Mouse (Mus musculus) lung, postnatal 14 days (tissue): Measurements from ENCODE around the gene Zfp605.
"Not testable (repeated sequence)": the region's sequence is repeated elsewhere in the genome, so short reads cannot be mapped to it uniquely, and the experiment has no call there.

ENCODE experiments used
- DNase-seq: peaks from one replicate; pipeline ENCODE4 v3.0.0; 2021

The Zfp605 gene

GRCm38 (mm10) chr5:110109991-110110441 lies at the start of gene Zfp605:
TSS of gene Zfp605 (plus strand) at chr5:110110092.
- DNase-seq = peak; percentile 90

- not testable (repeated sequence) for DNase-seq
Measured at GRCm38 (mm10) chr5:110072413-110072812, 37.5 kb upstream of the Zfp605 start, which contains the start of gene Gm17655. TSS of gene Gm17655 (minus strand) at chr5:110072513.

DNA sequence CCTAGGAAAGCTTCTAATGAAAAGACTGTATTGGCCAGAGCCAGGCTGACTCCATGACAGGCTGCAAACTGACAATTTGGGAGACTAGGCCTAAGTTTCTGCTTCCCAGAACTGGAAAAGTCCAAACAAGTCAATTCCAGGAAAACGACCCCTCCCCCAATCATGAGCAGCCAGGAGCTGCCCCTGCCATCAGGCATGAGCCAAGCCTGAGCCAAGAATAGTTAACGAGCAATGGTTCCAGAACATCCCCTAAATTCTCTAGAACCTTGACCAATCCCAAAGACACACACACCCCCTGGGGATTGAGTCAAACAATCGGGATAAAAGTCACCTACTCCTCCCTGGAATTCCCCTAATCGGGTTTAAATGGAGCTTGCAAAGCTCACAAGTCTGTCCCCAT lies 26.9 kb upstream of the Zfp605 start:
- DNase-seq = no peak

DNA sequence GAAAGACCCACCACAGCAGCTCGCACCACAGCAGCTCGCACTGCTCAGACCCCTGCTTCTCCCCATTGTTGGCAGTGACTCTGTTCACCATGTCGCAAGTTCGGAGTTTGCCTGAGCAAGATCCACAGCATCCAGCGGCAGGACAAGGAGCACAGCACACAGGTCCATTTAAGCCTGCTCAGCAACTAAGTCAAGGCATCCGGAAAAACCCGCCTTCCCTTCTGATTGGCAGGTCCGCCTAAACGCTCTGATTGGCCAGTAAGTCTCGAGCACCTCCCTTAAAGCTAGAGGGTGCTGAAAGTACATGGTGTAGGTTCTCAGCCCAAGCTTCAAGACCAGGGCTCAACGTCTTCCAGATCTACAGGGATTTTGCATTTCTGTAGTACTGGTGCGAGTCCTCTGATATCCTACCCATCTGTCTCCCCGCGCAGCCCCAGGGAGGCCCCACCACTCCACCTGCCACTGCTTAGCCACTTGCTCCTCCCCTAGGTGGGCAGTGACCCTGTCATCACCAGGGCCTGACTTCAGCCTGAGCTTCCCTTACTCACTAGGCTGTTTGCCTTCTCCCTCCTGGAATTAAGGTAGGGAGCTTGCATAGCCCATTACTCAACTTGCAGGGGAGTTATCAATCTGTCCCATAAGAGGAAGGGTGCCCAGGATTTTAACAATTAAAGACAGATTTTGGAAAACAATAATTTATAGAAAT lies 23.6 kb upstream of the Zfp605 start:
- no peak for DNase-seq

- no peak for DNase-seq
Measured at GRCm38 (mm10) chr5:110091546-110091945, 18.3 kb upstream of the Zfp605 start.

- peak; percentile 85 for DNase-seq
Measured at GRCm38 (mm10) chr5:110094030-110094846, 15.7 kb upstream of the Zfp605 start, which contains the start of gene Gm35315. TSS of gene Gm35315 (minus strand) at chr5:110094420.

GRCm38 (mm10) chr5:110094847-110095213 lies 15.1 kb upstream of the Zfp605 start:
- DNase-seq = no peak

DNA sequence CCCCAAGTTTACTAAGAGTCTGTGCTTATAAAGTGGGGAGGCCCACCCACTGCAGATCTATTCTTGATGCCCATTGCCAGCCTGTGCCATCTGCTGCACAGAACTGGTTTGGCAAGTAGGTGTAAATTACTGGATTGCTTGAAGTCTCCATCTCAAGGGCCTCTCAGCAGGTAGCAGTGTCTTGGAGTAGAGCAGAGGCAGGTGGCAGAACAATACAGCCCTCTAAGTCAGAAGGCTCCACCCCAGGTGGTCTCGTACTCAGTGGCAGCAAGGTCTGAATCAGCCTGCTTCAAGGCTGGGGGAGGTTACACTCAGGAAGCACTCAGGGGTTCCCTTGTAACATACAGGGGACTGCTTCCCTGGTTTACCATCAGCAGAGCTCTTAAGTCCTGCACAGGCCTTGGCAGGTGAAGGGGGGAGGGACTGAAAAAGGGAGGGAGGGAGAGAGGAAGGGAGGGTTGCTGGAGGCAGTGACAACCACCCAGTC lies 10.9 kb upstream of the Zfp605 start:
- DNase-seq = no peak

GRCm38 (mm10) chr5:110099656-110100580 lies 10.0 kb upstream of the Zfp605 start, which contains the start of gene Plcxd1:
TSS of gene Plcxd1 (plus strand) at chr5:110099969.
- no peak for DNase-seq

GRCm38 (mm10) chr5:110100921-110101631 lies 8.8 kb upstream of the Zfp605 start:
- no peak for DNase-seq

DNA sequence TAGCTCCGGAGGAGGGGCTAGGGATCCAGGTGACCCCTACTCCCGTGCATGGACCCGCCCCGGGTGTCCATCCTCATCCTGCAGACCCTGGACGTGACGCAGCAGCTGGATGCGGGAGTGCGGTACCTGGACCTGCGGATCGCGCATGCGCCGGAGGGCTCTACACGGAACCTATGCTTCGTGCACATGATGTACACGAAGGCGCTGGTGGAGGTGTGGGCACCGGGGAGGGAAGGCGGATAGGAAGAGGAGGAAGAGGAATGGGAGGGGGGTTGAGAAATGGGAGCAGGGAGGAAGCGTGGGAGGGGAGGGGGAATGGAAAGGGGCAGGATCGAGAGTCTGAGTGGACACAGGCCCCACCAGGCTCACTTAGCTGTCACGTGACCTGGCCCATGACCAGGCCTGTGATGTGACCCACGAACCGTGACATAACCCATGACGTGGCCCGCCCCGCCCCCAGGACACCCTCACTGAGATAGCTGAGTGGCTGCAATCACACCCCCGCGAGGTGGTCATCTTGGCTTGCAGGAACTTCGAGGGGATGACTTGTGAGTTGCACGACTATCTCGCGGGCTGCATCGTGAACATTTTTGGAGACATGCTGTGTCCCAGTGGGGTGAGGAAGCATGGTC lies 8.1 kb upstream of the Zfp605 start:
- no peak for DNase-seq

GRCm38 (mm10) chr5:110102429-110102828 lies 7.5 kb upstream of the Zfp605 start:
- no peak for DNase-seq

GRCm38 (mm10) chr5:110102853-110103625 lies 6.9 kb upstream of the Zfp605 start:
- DNase-seq = no peak

DNA sequence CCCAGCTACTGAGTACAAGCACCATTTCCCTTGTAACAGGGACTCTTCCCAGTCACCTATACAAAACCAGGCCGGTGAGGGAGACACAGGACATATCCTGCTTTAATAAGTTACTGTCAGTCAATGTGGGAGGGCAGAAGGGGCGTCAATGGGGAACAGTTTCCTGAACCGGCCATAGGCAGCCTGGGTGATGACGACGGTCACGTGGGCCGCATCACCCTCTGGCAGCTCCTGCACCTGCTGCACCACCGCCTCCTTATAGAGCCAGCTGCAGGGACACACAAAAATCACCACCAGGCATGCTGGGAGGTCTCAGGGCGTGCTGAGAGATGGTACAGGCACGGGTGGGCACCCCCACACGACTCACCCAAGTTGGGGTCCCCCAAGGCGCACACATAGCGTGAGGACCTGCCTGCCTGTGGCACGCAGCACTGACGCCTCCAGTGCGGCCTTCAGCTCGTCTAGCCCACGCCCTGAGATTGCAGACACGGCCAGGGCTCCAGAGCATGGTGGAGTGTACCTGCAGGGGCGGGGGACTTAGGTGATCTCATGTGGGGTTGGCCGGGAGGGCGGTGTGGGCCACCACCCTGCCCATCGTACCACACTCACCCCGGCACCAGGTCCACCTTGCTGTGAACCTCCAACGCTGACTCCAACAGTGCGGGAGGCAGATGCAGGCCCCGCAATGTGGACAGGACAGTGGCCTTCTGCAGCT lies 5.8 kb upstream of the Zfp605 start:
- no peak for DNase-seq

GRCm38 (mm10) chr5:110104616-110105380 lies 5.1 kb upstream of the Zfp605 start:
- DNase-seq = no peak

GRCm38 (mm10) chr5:110106140-110106871 lies 3.6 kb upstream of the Zfp605 start:
- no peak for DNase-seq

- DNase-seq = no peak
Measured at GRCm38 (mm10) chr5:110106901-110107564, 2.9 kb upstream of the Zfp605 start.
